Mouse (Mus musculus) embryo, embryonic 10.5 days (tissue): Measurements from ENCODE around the gene Zcchc17.

Experiments used
- DNase-seq: peaks from one replicate; pipeline ENCODE4 v3.0.0-alpha.2; 2015; ENCODE audit warnings: low spot score

Gene Zcchc17

DNA sequence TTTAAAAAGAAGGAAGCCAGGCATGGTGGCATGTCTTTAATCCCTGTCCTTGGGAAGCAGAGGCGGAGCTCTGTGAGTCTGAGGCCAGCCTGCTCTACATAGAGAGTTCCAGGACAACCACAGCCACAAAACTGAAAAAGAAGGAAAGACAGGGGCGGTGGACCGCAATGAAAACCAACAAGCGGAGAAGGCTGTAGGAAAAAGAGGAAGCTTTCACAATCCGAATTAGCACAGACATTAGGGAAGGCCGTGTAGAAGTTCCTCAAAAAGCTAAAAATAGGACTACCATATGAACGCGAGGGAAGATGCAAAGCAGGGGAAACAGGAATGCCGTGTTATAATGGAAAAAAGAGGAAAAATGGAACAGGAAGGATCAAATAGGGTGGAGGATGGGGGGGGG is 75.9 kb downstream of the Zcchc17 start:
- DNase-seq = no peak

- DNase-seq = no peak
Measured at GRCm38 (mm10) chr4:130282856-130283255, 76.9 kb downstream of the Zcchc17 start.

- DNase-seq = no peak
Measured at GRCm38 (mm10) chr4:130279105-130279504, 80.6 kb downstream of the Zcchc17 start, which contains the start of gene Serinc2. Gene Serinc2 (minus strand): TSS chr4:130279205.

- DNase-seq = no peak
Measured at GRCm38 (mm10) chr4:130276573-130277176, 83.1 kb downstream of the Zcchc17 start.

DNA sequence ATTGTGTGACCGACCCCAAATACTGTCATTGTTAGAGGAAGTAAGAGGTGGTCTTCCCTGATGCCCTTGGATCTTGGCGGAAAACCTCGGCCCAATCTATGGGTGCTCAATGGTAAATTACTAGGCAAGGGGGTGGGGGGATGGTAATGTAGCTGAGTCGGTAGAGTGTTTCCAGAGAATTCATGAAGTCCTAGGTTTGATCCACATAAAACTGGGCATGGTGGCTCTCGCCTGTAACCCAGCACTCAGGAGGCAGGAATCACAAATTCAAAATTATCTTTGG is 84.0 kb downstream of the Zcchc17 start:
- DNase-seq = no peak

DNA sequence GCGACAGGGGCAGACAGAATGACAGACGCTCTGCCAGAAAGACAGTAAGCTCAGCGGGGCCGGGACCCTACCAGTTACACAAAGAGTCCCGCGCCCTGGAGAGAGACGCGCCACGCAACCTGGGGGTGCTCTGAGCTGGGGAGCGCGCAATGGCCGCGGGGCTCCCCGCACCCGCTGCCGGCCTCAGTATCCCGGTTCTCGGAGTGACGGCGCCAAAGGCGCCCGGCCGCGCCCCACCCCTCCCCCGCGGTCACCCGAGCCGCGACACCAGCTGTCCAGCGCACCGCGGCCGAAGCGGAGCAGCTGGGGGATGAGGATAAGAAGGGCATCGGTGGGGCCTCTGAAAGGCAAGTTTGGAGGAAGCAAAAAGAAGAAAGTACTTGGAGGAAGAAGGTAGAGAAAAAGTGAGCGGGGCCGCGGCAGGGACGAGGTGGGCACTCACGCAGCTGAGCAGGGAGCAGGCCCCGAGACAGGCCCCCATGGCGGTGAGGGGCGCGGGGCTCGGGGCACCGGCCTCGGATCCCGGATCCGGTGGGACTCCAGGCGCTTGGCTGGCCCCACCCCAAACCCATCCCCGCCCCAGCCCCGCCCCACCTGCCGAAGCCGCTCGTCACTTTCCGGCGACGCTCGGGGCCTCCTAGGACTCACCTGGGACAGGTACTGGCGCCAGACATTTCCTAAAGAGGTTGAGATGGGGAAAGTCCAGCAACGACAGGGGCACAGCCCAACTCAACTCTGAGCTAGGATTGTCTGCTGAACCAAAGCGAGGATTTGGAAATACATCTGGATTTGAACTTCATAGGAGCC is 84.5 kb downstream of the Zcchc17 start:
- DNase-seq = peak; percentile 60

DNA sequence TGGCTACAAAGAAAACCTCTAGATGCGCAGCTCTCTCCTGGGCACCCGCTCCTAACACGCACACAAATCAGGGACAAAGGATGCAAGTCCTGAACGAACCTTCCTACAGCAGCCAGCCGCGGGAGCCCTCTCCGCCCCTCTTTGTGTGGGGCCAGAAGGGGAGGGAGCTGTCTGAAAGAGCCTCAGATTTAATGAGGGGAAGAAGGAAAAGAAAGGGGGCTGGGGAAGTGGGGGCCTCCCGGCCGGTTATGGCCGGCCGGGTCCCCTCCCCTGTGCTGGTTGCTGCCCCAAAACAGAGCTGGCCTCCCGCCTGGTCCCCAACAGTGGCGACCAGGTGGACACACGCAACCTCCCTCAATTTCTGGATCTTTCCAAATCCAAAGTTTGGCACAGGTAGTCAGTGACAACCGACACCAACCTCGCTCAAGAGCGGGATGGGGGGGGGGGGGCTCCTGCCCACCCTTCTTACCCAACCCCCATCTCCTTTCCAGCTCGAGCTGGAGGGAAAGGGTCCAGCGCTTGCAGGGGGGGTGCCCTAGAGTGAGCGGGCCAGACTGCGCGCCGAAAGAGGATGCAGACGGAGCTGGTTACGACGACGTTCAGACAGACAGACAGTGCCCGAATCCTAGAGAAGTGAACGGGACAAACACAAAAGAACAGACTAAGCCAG is 85.3 kb downstream of the Zcchc17 start:
- DNase-seq = peak; percentile 79

DNA sequence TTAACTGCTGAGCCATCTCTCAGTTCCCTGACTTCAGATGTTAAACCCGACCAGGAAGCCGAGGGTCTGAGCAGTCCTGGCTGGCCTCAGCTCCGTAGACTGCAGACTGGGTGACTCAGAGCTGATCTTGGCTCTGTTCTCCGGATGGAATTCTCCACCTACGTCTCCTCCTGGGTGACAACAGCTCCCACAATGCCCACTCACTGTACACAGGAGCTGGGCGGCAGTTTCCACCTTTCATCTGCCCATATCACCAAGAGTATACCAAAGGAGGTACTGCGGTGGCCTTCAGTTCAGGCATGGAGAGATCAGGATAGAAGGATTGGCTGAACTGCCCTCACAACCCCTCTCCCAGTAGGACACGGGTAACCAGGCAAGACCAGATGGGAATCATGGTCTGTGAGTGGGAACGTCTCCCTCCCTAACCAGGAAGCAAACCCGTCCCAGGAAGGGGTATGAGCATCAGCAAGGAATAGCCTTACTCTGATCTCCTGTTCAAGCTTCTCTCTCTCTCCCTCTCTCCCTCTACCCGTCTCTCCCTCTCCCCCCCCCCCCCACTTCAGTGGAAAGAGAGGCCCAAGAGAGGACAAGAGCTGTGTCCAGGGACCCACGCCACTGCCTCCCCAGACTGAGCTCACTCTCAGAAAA is 85.9 kb downstream of the Zcchc17 start:
- peak; percentile 42 for DNase-seq

GRCm38 (mm10) chr4:130270611-130271347 is 89.0 kb downstream of the Zcchc17 start:
- DNase-seq = no peak

GRCm38 (mm10) chr4:130270089-130270488 is 89.7 kb downstream of the Zcchc17 start:
- DNase-seq = no peak

DNA sequence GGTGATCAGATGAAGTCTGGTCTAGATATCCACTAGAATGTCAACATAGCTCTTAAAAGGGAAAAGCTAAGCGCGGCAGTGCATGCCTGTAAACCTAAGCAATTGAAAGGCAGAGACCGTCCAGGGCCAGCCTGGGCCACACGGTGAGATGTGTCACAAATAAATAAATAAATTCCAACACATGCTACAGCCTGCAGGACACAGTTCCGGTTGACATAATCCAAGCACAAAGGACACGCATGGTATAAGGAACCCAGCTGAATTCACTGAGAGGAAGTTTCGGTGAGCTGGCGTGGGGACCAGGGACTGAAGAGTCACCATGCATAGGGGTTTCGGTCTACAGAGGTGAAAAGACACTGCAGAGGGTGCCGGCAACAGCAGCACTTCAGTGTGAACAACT is 91.0 kb downstream of the Zcchc17 start:
- no peak for DNase-seq

DNA sequence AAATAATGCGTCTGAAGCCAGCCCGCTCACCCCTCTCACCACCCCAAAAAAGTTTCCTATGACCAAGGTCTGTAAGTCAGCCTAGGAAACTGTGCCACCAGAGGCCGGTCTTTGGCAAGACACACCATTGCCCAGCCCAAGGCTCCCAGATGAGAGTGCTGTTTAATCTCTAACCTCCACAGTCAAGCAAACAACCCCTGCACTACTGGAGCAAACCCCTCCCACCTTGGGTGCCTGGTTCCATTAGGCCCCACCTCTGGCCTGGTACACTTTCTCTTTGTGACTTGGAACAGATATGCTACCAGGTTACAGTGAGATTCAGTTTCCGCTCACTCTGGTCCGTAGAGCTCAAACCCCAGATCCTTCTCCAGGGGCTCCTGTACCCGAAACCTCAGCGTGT is 92.7 kb downstream of the Zcchc17 start:
- DNase-seq = no peak

- peak; percentile 53 for DNase-seq
Measured at GRCm38 (mm10) chr4:130266601-130267000, 93.1 kb downstream of the Zcchc17 start.
